Mouse (Mus musculus): ENCODE measurements around the gene Pparg. TPM values are rescaled to one million over a fixed set of nuclear protein-coding genes. Genes with fewer than 3 reads are reported as not detected.

Pparg gene
- total RNA-seq, 2 experiments from 2014 or later, result not detected

- no peak for ATAC-seq (replicated peaks; ENCODE audit: low FRiP score, low TSS enrichment, poor library complexity, severe bottlenecking)
Observed at GRCm38 (mm10) chr6:115499540-115499939, 138.8 kb downstream of the Pparg start.

- no peak for ATAC-seq (replicated peaks; ENCODE audit: low FRiP score, low TSS enrichment, poor library complexity, severe bottlenecking)
Observed at GRCm38 (mm10) chr6:115500234-115500633, 139.5 kb downstream of the Pparg start.

GRCm38 (mm10) chr6:115501131-115501530 is 140.4 kb downstream of the Pparg start:
- peak; percentile 69 for ATAC-seq (replicated peaks; ENCODE audit: low FRiP score, low TSS enrichment, poor library complexity, severe bottlenecking)

- no peak for ATAC-seq (replicated peaks; ENCODE audit: low FRiP score, low TSS enrichment, poor library complexity, severe bottlenecking)
Observed at GRCm38 (mm10) chr6:115503038-115503437, 142.3 kb downstream of the Pparg start.

GRCm38 (mm10) chr6:115503549-115504159 is 142.9 kb downstream of the Pparg start:
- ATAC-seq (replicated peaks; ENCODE audit: low FRiP score, low TSS enrichment, poor library complexity, severe bottlenecking), result no peak

DNA sequence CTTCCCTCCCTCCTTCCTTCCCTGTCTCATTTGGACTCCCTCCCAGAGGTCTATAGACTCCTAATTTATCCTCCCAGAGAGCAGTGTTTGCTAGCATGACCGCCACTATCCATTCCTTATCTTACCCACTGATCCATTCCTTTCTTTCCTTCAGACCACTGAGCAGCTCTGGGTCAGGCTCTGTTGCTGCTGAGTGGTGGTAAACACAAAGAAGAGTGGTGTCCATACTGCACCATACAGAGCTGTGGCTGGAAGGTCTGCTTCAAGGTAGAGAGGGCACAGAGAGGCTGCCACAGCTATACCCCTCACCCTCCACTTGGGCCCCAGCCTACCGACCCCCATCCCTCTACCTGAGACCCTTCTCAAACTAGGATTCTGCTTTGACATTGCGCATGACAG is 143.4 kb downstream of the Pparg start:
- 0 out of 2 replicates have a peak, but pooled peaks have one; percentile 14 for ATAC-seq (replicated peaks; ENCODE audit: low FRiP score, low TSS enrichment, poor library complexity, severe bottlenecking)

GRCm38 (mm10) chr6:115504915-115505314 is 144.2 kb downstream of the Pparg start:
- no peak for ATAC-seq (replicated peaks; ENCODE audit: low FRiP score, low TSS enrichment, poor library complexity, severe bottlenecking)

DNA sequence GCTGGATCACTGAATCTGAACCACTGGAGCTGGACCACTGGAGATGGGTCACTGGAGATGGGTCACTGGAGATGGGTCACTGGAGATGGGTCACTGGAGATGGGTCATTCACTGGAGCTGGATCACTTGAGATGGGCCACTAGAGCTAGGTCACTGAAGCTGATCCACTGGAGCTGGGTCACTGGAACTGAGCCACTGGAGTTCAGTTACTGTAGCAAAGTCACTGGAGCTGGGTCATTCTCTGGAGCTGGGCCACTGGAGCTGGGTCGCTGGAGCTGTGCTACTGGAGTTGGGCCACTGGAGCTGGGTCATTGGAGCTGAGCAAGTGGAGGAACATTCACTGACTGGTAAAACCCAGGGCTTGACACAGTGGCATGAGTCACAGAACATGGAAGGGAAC is 145.7 kb downstream of the Pparg start:
- no peak for ATAC-seq (replicated peaks; ENCODE audit: low FRiP score, low TSS enrichment, poor library complexity, severe bottlenecking)

- no peak for ATAC-seq (replicated peaks; ENCODE audit: low FRiP score, low TSS enrichment, poor library complexity, severe bottlenecking)
Observed at GRCm38 (mm10) chr6:115511447-115511846, 150.7 kb downstream of the Pparg start.

GRCm38 (mm10) chr6:115513207-115513606 is 152.5 kb downstream of the Pparg start:
- ATAC-seq (replicated peaks; ENCODE audit: low FRiP score, low TSS enrichment, poor library complexity, severe bottlenecking), result no peak

DNA sequence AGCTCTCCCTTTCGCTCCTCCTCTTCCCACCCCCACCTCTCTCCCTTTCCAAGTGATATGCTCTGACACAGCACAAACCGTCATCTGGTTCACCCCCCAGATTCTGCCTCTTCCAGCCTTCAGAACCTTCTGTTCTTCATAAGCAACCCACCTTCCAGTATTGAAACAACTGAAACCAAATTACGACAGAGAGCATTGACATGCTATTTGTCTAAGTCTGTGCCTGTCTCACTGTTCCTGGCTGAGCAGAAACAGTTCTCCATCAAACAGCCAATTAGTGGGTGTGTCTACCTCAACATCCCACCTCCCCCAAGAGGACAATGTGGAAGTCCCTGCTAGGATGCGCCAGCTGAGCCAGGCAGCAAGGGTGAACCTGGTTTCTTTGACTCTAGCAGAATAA is 157.2 kb downstream of the Pparg start:
- peak; percentile 20 for ATAC-seq (replicated peaks; ENCODE audit: low FRiP score, low TSS enrichment, poor library complexity, severe bottlenecking)

DNA sequence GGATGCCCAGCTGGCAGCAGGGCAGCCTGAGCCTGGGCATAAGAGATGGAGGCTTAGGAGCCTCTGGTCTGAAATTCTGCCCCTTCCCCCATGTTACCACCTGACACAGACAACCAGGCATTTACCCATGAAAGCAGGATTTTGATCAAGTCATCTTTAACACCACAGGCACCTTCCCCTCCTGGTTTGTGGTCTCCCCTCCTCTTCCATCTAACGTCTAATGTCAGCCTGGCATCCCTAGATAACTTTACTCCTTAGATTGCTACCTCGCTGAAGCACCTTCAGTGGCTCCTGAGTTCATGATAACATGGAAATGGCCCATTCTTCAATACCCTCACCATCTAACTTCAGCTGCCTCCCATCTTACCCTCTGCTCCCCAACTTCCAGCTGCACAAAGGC is 157.6 kb downstream of the Pparg start:
- ATAC-seq (replicated peaks; ENCODE audit: low FRiP score, low TSS enrichment, poor library complexity, severe bottlenecking), result peak; percentile 68

DNA sequence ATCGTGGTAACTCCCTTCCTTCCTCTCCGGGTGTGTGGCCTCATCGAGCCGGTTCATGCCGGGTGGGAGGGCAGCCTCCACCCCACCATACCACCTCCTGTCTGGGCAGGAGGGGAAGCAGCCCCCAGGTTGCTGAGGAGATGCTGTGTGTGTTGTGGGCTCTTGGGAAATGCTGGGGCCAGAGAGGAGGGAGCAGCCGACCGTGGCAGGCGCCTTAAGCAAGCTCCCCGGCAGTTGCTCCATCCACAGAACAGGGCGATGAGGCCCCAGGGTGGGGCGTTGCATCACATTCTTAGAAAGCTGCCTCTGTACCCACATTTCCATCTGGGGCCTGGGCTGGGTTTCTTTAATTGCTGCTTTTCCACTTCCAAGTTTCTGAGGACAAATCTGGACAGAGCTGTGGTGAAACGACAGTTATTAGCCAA is 158.5 kb downstream of the Pparg start:
- peak; percentile 44 for ATAC-seq (replicated peaks; ENCODE audit: low FRiP score, low TSS enrichment, poor library complexity, severe bottlenecking)

GRCm38 (mm10) chr6:115521923-115522322 is 161.2 kb downstream of the Pparg start:
- ATAC-seq (replicated peaks; ENCODE audit: low FRiP score, low TSS enrichment, poor library complexity, severe bottlenecking), result no peak

DNA sequence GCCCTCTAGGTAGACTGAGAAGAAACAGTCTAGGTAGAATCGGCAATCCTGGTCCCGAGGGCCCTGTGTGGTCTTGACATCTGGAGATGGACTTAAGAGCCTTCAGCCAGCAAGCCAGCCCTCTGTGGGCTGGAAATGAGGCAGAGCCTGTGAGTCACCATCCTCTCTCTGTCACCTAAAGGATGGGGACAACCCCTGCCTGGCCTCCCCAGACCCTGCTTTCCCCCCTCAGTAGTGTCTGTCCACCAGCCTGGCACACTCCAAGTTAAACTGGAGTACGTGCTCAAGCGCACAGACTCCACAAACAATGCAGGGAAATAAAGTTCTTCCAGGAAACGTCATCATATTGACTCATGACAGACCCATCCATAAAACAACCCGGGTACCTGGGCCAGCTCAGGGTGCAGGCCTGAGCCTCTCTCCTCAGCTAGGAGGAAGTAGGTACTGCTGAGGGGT is 162.0 kb downstream of the Pparg start:
- ATAC-seq (replicated peaks; ENCODE audit: low FRiP score, low TSS enrichment, poor library complexity, severe bottlenecking), result no peak

- no peak for ATAC-seq (replicated peaks; ENCODE audit: low FRiP score, low TSS enrichment, poor library complexity, severe bottlenecking)
Observed at GRCm38 (mm10) chr6:115523201-115523600, 162.4 kb downstream of the Pparg start.

GRCm38 (mm10) chr6:115524449-115524990 is 163.8 kb downstream of the Pparg start:
- ATAC-seq (replicated peaks; ENCODE audit: low FRiP score, low TSS enrichment, poor library complexity, severe bottlenecking), result no peak

DNA sequence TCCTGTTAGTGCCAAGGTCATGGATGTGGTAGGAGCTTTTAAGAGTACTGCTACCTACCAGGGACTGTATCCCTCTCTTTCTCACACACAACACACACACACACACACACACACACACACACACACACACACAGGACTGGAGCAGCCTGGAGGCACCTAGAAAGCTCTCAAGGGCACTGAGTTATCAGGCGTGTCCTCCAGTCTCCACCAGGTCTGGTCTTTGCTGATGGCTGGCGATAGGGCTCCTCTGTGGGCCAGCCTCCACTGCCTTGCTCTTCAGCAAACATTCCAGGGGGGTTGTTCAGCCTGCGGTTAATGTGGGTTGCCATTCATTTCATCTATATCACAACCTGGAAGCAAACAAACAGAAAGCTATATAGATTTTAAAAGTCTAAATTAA is 166.7 kb downstream of the Pparg start:
- ATAC-seq (replicated peaks; ENCODE audit: low FRiP score, low TSS enrichment, poor library complexity, severe bottlenecking), result peak; percentile 93

DNA sequence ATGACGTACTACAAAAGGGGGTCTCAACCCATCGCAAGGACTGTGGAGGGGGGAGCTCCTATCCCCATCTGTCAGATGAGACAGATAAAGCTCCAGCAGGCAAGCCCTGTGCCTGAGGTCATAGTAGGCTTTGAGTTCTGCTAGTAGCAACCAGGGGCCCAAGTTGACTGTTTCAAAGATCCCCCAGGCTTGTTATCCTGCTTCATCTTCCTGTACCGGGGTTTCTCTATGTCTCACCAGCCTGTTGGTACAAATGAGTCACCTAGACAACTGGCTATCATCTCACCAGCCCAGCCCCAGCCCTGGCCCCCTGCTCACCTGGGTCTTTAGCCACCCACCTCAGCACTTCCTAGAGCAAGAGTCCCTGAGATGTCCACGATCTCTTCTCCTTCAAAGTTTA is 167.6 kb downstream of the Pparg start:
- ATAC-seq (replicated peaks; ENCODE audit: low FRiP score, low TSS enrichment, poor library complexity, severe bottlenecking), result no peak

DNA sequence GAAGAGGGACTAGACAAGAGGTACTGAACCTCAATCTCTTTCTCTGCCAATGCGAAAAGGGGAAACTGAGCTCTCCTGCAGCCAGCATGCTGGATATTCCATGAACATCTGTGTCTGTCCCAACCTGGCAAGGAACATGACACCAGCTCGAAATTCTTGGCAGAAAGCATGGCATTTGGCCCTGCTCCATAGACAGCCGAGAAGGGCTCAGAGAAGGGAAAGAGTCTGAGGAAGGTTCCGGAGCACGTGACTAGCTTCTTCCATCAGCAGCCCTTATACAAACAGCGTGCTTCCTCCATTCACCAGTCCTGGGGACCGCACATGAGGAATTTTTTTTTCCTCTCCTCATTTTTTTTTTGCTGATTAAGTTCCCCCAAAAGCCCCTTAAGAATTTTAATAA is 173.9 kb downstream of the Pparg start:
- no peak for ATAC-seq (replicated peaks; ENCODE audit: low FRiP score, low TSS enrichment, poor library complexity, severe bottlenecking)

DNA sequence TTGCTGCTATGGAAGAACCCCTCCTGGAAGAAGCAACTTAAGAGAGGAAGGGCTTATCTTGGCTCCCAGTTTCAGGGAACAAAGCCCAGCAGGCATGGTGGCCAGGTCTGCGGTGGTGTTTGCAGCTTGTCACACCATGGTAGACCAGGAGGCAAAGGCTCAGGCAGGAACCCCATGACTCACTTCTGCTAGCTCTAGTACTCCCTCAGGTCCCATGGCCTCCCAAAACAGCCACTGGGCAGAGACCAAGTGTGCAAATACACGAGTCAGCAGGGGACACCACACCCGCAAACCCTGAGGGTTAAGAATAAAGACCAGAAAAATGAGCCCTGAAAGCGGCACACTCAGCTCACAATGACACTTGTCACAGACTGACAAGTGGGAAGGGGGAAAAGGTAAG is 175.4 kb downstream of the Pparg start:
- ATAC-seq (replicated peaks; ENCODE audit: low FRiP score, low TSS enrichment, poor library complexity, severe bottlenecking), result no peak
